ENCODE assay signal across 16 mouse cellular contexts in genomic region chr17:93198213-93198612, GRCm38 (mm10). TPM values are rescaled to one million over a fixed set of nuclear protein-coding genes. Genes with fewer than 3 reads are reported as not detected.
DNase-seq lines count a peak whose midpoint lies in the region; ATAC-seq and TF ChIP-seq lines count a peak whose summit lies in the region.
"Had no signal": no experiment of that assay in that cellular context is flagged by ENCODE, and none has a peak within 500 bp of the region (broad histone marks: within the 10 kb centered on the region; RNA-seq: fewer than 3 reads in every experiment).

No protein-coding gene starts in this region.

- no peak overlapping the region for H3K9ac ChIP-seq in forebrain, embryonic 11.5 days (ENCODE audit: low read length)
- no peak overlapping the region for H3K9ac ChIP-seq in forebrain, embryonic 15.5 days (replicated peaks)
- H3K9ac ChIP-seq in hindbrain, embryonic 11.5 days (ENCODE audit: low read depth, low read length) = no peak overlapping the region
- no peak overlapping the region for H3K9ac ChIP-seq in lung, postnatal 0 days (replicated peaks; ENCODE audit: low read depth)
- H3K9ac ChIP-seq: liver, embryonic 12.5 days had no signal

- ATAC-seq in forebrain, embryonic 11.5 days (replicated peaks; ENCODE audit: low FRiP score) = no peak
- no peak for ATAC-seq in forebrain, embryonic 15.5 days (replicated peaks)
- ATAC-seq in hindbrain, embryonic 11.5 days (ENCODE audit: low FRiP score) = no peak
- no peak for ATAC-seq in megakaryocyte, adult 5-6 weeks (ENCODE audit: poor library complexity, severe bottlenecking)
- no peak for ATAC-seq in lung, postnatal 0 days
- ATAC-seq: liver, embryonic 12.5 days had no signal

- TF ChIP-seq EP300 in lung, postnatal 0 days (IDR thresholded peaks at IDR 0.05) = no peak

- H3K36me3 ChIP-seq in forebrain, embryonic 11.5 days (ENCODE audit: control insufficient read depth, insufficient read depth, low read length) = no peaks in the 10 kb centered on the region
- no peaks in the 10 kb centered on the region for H3K36me3 ChIP-seq in forebrain, embryonic 15.5 days
- H3K36me3 ChIP-seq in hindbrain, embryonic 11.5 days (ENCODE audit: control insufficient read depth, insufficient read depth, low read length) = no peaks in the 10 kb centered on the region
- H3K36me3 ChIP-seq in myocyte (ENCODE audit: control insufficient read depth, insufficient read depth) = no peaks in the 10 kb centered on the region
- H3K36me3 ChIP-seq in lung, postnatal 0 days (ENCODE audit: insufficient read depth, low read length) = no peaks in the 10 kb centered on the region
- H3K36me3 ChIP-seq: liver, embryonic 12.5 days had no signal

- no peak overlapping the region for H3K27ac ChIP-seq in forebrain, embryonic 11.5 days (ENCODE audit: low read depth, low read length)
- no peak overlapping the region for H3K27ac ChIP-seq in forebrain, embryonic 15.5 days (replicated peaks)
- no peak overlapping the region for H3K27ac ChIP-seq in hindbrain, embryonic 11.5 days (ENCODE audit: low read depth, low read length)
- H3K27ac ChIP-seq in lung, postnatal 0 days (ENCODE audit: low read length) = no peak overlapping the region
- H3K27ac ChIP-seq: liver, embryonic 12.5 days had no signal

- DNase-seq in forebrain, embryonic 11.5 days (ENCODE audit: low spot score) = peak; percentile 53
- peak; percentile 39 for DNase-seq in R1 (ENCODE audit: low read depth, low spot score)
- peak; percentile 52 for DNase-seq in hindbrain, embryonic 11.5 days (ENCODE audit: low spot score)
- DNase-seq in cerebellum, adult 9-10 months = no peak
- no peak for DNase-seq in lung, postnatal 0 days (ENCODE audit: low spot score)
- DNase-seq: B cell, adult 2 months; gastrocnemius, postnatal 14 days; heart, postnatal 10 days; kidney, adult 9 months; lung, postnatal 4 days; thymus, adult 18-20 months had no signal

- 7% methylated on average over 4 of the region's 4 CpGs for WGBS in forebrain, embryonic 11.5 days
- WGBS in forebrain, embryonic 15.5 days = 10% methylated on average over 4 of the region's 4 CpGs
- 11% methylated on average over 4 of the region's 4 CpGs for WGBS in hindbrain, embryonic 11.5 days
- WGBS in lung, postnatal 0 days = 14% methylated on average over 4 of the region's 4 CpGs

- H3K4me2 ChIP-seq in forebrain, embryonic 11.5 days (ENCODE audit: low read depth, low read length, severe bottlenecking) = no peak overlapping the region
- H3K4me2 ChIP-seq in forebrain, embryonic 15.5 days (replicated peaks) = no peak overlapping the region
- H3K4me2 ChIP-seq in hindbrain, embryonic 11.5 days (replicated peaks; ENCODE audit: low read depth, low read length) = no peak overlapping the region
- H3K4me2 ChIP-seq in myocyte (ENCODE audit: low read depth) = no peak overlapping the region
- no peak overlapping the region for H3K4me2 ChIP-seq in lung, postnatal 0 days (replicated peaks; ENCODE audit: low read depth, low read length)
- H3K4me2 ChIP-seq: liver, embryonic 12.5 days had no signal

- H3K4me1 ChIP-seq in forebrain, embryonic 11.5 days (replicated peaks; ENCODE audit: control insufficient read depth, insufficient read depth, low read length) = peaks cover 20% of the 10 kb centered on the region
- H3K4me1 ChIP-seq in forebrain, embryonic 15.5 days = peaks cover 43% of the 10 kb centered on the region
- H3K4me1 ChIP-seq in hindbrain, embryonic 11.5 days (replicated peaks; ENCODE audit: control insufficient read depth, insufficient read depth, low read length) = no peaks in the 10 kb centered on the region; the same call in 1 of the 2 replicates
- H3K4me1 ChIP-seq in lung, postnatal 0 days (ENCODE audit: insufficient read depth, low read depth, low read length) = no peaks in the 10 kb centered on the region
- H3K4me1 ChIP-seq: liver, embryonic 12.5 days had no signal

- H3K4me3 ChIP-seq in forebrain, embryonic 11.5 days (ENCODE audit: low read depth, low read length) = no peak overlapping the region
- no peak overlapping the region for H3K4me3 ChIP-seq in forebrain, embryonic 15.5 days
- no peak overlapping the region for H3K4me3 ChIP-seq in hindbrain, embryonic 11.5 days (ENCODE audit: low read depth, low read length)
- H3K4me3 ChIP-seq in myocyte = no peak overlapping the region
- no peak overlapping the region for H3K4me3 ChIP-seq in lung, postnatal 0 days (ENCODE audit: low read depth, low read length)
- H3K4me3 ChIP-seq: liver, embryonic 12.5 days had no signal

- peaks cover 43% of the 10 kb centered on the region for H3K27me3 ChIP-seq in forebrain, embryonic 11.5 days (ENCODE audit: control insufficient read depth, insufficient read depth, low read length)
- H3K27me3 ChIP-seq in forebrain, embryonic 15.5 days = peaks cover 39% of the 10 kb centered on the region
- peaks cover 45% of the 10 kb centered on the region for H3K27me3 ChIP-seq in hindbrain, embryonic 11.5 days (ENCODE audit: control insufficient read depth, insufficient read depth, low read length)
- H3K27me3 ChIP-seq in myocyte (ENCODE audit: control insufficient read depth, insufficient read depth, insufficient read length) = peaks cover 25% of the 10 kb centered on the region
- peaks cover 26% of the 10 kb centered on the region for H3K27me3 ChIP-seq in lung, postnatal 0 days (replicated peaks; ENCODE audit: insufficient read depth, low read length)

- H3K9me3 ChIP-seq in forebrain, embryonic 11.5 days (ENCODE audit: control insufficient read depth, low read length) = no peaks in the 10 kb centered on the region
- H3K9me3 ChIP-seq in forebrain, embryonic 15.5 days = no peaks in the 10 kb centered on the region
- no peaks in the 10 kb centered on the region for H3K9me3 ChIP-seq in hindbrain, embryonic 11.5 days (ENCODE audit: control insufficient read depth, low read length)
- no peaks in the 10 kb centered on the region for H3K9me3 ChIP-seq in lung, postnatal 0 days (ENCODE audit: low read length)
- H3K9me3 ChIP-seq: liver, embryonic 12.5 days had no signal

- H3K79me2 ChIP-seq in myocyte (ENCODE audit: control insufficient read depth, insufficient read depth) = no peaks in the 10 kb centered on the region

- TF ChIP-seq POLR2A in myocyte (IDR thresholded peaks at IDR 0.05; ENCODE audit: insufficient read length, low read depth) = no peak

- no peak overlapping the region for H3ac ChIP-seq in myocyte (ENCODE audit: control insufficient read depth, insufficient read length)

- no peak for TF ChIP-seq CTCF in lung, postnatal 0 days (IDR thresholded peaks at IDR 0.05)

TF ChIP-seq in myocyte, 11 proteins besides CTCF, POLR2A, EP300 and RAD21:
- peak; percentile 79 for TF ChIP-seq REST (IDR thresholded peaks at IDR 0.05; ENCODE audit: insufficient read depth, insufficient read length)
- peak; percentile 6 for TF ChIP-seq MAX (IDR thresholded peaks at IDR 0.05; ENCODE audit: low read depth)
- TF ChIP-seq TCF12 (IDR thresholded peaks at IDR 0.05; ENCODE audit: insufficient read depth, poor library complexity, severe bottlenecking) = no peak
- no peak for TF ChIP-seq CEBPB (IDR thresholded peaks at IDR 0.05; ENCODE audit: insufficient read depth, poor library complexity, severe bottlenecking)

RNA-seq across cellular contexts. Expression of gene Adcyap1, which starts 0.6 kb away (rescaled TPM):
- 6.6 and 8.1 TPM in 2 replicates for polyA plus RNA-seq in forebrain, embryonic 11.5 days (2014; fragmentation: Nextera tagmentation; extraction: Ambion mirVana)
- 6.6 and 7.1 TPM in 2 replicates for polyA plus RNA-seq in forebrain, embryonic 15.5 days (2015; fragmentation: Nextera tagmentation; extraction: Ambion mirVana)
- polyA plus RNA-seq in hindbrain, embryonic 11.5 days (2014; fragmentation: Nextera tagmentation; extraction: Ambion mirVana) = 18.2 and 19.1 TPM in 2 replicates
- polyA plus RNA-seq in myocyte (2012; fragmentation: generic; extraction: Trizol) = 0.02 TPM
- not detected in 2 replicates for total RNA-seq in megakaryocyte, adult 5-6 weeks (2015)
- total RNA-seq in megakaryocyte, adult 5-6 weeks (2017) = not detected in 2 replicates
- polyA plus RNA-seq in lung, postnatal 0 days (2015; fragmentation: Nextera tagmentation; extraction: Ambion mirVana) = 0.17 and 0.20 TPM in 2 replicates
- total RNA-seq: gastrocnemius, postnatal 14 days; heart, postnatal 10 days; neutrophil, adult 5-6 weeks had no signal
- polyA plus RNA-seq: liver, embryonic 12.5 days had no signal

Comparison
In these comparisons a context has a peak if more than half of its experiments do, and no peak if none do; other contexts are left out.
1. DNase-seq: peak in forebrain, embryonic 11.5 days (single experiment), R1 (single experiment) and hindbrain, embryonic 11.5 days (single experiment); none in cerebellum, adult 9-10 months (single experiment) and lung, postnatal 0 days (single experiment).